Mouse (Mus musculus): ENCODE data around the gene Dcdc2b.

DNA sequence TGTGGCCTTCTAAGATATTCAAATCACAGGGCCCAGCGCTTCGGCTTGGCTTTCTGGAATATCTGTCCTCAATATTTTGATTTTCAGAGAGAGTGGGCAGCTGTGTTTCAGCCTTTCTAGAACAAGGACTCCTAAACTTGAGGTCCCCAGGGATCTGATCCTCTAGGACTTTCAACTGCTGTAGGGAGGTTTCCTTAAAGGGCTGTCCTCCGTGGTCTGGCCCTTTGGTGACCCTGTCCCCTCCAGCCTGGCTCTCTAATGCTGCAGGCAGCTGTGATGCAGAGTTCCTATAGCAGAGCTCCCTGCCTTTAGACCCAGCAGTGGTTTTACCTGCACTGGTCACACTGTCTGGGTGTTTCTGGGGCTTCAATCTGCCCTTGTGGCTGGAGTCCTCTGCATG is 2.6 kb upstream of the Dcdc2b start:
- TF ChIP-seq CTCF (IDR thresholded peaks at IDR 0.05; ENCODE audit: low read depth): no peak
- TF ChIP-seq EP300 (IDR thresholded peaks at IDR 0.05; ENCODE audit: low read depth): no peak
